Comparison of ENCODE assay signal across 12 mouse cellular contexts in the genomic region with DNA sequence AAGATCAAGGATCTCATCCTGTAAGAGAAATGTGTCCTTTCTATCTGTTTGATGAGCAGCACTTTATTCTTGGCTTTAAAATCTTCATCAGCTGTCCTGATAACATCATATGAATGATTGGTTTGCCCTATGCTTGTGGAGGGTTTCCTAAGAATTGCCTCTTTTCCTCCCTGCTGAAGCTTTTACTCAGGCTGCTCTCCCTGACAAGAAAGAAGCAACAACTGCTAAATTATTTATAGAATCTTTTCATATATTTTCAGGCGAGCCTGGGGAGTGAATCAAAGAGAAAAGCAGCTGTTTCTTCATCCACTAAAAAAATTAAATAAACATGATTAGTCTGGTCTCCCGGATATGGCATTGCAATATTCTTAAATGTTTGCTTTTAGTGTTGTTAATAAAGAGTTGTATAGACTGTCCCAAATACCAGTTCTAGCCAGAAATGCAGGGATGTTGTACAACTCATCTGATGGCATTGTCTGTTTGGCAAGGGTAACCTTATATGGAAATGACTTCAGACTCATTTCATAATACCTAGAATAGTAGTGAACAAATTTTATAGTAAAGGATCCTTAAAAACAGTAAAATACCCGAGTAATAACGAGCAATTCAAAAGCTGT.
"Had no signal": no experiment of that assay in that cellular context is flagged by ENCODE, and none has a peak within 500 bp of the region (broad histone marks: within the 10 kb centered on the region; RNA-seq: fewer than 3 reads in every experiment).

No protein-coding gene starts in this region.

- DNase-seq: kidney, adult 18-20 months; kidney, postnatal 10 days; kidney, postnatal 4 days; left cerebral cortex, postnatal 4 days; lung, adult 18-20 months; right cerebral cortex, adult 18-20 months; right cerebral cortex, postnatal 25 days had no signal

- H3K27ac ChIP-seq: intestine, embryonic 15.5 days; layer of hippocampus, adult 2 months; limb, embryonic 13.5 days; liver, embryonic 14.5 days; neural tube, embryonic 13.5 days had no signal

- H3K27me3 ChIP-seq: intestine, embryonic 15.5 days; limb, embryonic 13.5 days; neural tube, embryonic 13.5 days had no signal

- H3K9ac ChIP-seq: intestine, embryonic 15.5 days; limb, embryonic 13.5 days; liver, embryonic 14.5 days; neural tube, embryonic 13.5 days had no signal

- H3K4me2 ChIP-seq: intestine, embryonic 15.5 days; limb, embryonic 13.5 days; neural tube, embryonic 13.5 days had no signal

- H3K4me1 ChIP-seq: intestine, embryonic 15.5 days; limb, embryonic 13.5 days; neural tube, embryonic 13.5 days had no signal

- ATAC-seq: intestine, embryonic 15.5 days had no signal

- H3K9me3 ChIP-seq: intestine, embryonic 15.5 days; limb, embryonic 13.5 days; neural tube, embryonic 13.5 days had no signal

- H3K4me3 ChIP-seq: intestine, embryonic 15.5 days; layer of hippocampus, adult 2 months; limb, embryonic 13.5 days; neural tube, embryonic 13.5 days had no signal

- H3K36me3 ChIP-seq: intestine, embryonic 15.5 days; limb, embryonic 13.5 days; neural tube, embryonic 13.5 days had no signal
